Mouse (Mus musculus) inflammation-experienced regulatory T-cells, adult 6 months (primary cell): Measurements from ENCODE around the gene Scp2. TPM values are rescaled to one million over a fixed set of nuclear protein-coding genes. Genes with fewer than 3 reads are reported as not detected.

ENCODE experiments used
- ATAC-seq: one replicate; pipeline ENCODE4 v1.8.0; 2017
- polyA plus RNA-seq, 3 experiments: library from polyadenylated mRNA; unstranded; fragments of 100-300 nt; shearing (Covaris generic); gene quantifications; one replicate each; pipeline ENCODE4 v1.2.1; 2017

The Scp2 gene
- polyA plus RNA-seq, 3 experiments from 2014 or later, result 286 to 396 (median 300) TPM

DNA sequence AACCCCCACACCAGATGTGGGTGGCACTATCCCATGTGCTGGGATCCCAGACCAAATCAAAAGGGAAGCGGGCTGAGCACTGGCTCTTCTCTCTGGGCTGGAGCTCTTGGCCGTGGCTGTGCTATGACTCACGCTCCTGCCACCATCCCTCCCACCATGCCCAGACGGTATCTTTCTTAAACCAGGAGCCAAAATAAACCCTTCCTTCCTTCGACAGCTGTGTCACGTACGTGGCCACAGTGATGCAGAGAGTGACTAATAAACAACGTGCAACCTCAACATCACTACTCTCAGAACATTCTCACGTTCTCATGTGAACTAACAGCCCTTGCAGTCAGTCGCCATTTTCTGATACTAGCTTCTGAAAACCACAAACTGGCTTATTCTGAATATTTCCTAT, 86.6 kb downstream of the Scp2 start:
- ATAC-seq, result no peak

DNA sequence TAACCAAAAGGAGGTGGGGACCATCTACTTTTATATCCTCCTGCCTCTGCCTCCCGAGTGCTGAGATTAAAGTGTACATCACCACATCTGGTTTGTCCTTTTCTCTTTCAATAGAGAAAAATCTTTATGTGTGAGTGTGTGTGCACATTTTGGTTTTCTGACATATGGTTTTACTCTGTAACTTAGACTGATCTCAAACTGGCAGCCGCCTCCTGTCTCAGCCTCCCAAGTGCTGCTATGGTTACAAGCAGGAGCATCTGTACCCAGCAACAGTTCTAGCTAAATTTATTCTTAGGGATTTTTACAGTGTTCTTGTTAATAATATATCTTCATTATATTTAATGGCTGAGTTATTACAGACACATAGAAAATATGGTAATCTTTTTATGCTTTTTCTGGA, 87.6 kb downstream of the Scp2 start:
- ATAC-seq, result no peak

DNA sequence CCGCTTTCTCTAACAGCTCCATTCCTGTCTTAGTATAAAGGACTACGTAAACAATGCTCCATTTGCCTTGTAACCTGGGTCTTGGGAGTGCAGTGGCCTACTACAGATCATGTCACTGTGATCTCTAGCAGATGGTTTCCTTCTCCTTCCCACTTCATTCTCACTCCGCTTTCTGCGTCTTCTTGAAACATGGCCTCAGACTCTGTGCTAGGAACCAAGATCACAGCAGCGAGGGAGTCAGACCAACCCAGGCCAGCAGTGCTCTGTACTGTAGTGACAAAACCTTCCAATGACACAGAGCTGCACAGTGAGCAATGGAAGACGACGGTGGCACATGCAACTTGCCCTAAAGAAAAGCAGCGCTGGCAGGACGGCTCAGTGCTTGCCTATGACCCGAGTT, 88.9 kb downstream of the Scp2 start:
- ATAC-seq, result no peak

DNA sequence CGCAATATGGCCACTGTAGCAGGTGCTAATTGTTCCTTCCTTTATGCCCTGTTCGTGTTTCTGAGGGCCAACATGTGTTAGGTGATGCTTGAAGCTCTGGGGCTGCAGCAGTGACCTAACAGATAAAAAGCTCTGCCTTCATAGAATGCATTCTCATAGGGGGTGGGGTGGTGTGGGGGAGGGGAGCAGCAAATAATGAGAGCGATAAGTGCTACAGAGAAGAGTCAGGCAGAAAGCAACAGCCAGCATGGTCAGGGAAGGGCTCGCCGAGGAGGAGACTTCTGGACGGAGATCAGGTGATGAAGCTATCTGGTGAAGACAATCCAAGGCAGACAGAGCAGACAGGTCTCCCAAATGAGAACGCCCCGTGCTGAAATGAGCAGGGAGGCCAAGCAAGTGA, 92.1 kb downstream of the Scp2 start:
- ATAC-seq, result no peak

DNA sequence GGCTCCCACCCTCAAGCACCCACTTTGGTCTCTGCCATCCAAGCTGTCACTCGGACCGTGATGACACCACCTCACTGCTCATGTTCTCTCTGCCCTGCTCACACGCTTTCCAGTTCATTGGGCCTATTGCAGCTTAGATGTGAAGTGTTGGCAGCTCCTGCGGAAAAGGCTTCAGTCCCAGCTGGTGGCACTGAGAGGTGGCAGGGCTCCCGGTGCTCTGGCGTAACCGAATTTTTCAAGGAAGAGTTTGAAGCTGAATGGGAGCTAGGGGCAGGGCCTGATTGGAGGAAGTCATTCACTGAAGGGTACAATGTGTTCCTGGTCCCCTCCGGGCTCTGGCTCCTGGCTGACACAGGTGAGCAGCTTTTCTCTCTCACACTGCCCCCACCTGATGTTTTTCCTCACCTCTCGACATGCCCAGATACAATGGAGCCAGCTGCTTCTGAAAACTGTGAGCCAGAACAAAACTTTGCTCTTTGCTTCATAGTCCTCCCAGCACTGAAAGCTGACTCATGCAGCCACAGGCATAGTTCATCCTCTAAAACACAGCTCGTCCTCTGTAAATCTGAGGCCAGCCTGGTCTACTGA, 93.0 kb downstream of the Scp2 start:
- no peak for ATAC-seq

DNA sequence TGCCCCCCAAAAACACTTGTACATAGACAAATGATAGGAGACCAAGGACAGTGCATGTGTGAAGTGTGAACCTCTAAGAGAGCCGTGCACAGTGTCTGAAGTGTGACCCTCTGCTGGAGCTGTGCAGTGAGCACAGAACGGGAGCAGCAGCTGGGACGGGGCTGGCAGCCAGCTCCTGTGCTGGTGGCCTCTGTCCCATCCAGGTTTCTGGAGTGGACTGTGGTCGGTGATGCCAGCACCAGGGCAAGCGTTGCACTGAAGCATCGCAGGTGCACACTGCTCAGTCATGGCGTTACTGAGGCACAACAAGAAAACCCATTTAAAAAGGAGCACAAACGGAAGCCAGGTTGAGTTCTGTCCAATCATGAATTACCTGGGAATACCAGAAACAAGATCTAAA, 98.7 kb downstream of the Scp2 start:
- no peak for ATAC-seq

DNA sequence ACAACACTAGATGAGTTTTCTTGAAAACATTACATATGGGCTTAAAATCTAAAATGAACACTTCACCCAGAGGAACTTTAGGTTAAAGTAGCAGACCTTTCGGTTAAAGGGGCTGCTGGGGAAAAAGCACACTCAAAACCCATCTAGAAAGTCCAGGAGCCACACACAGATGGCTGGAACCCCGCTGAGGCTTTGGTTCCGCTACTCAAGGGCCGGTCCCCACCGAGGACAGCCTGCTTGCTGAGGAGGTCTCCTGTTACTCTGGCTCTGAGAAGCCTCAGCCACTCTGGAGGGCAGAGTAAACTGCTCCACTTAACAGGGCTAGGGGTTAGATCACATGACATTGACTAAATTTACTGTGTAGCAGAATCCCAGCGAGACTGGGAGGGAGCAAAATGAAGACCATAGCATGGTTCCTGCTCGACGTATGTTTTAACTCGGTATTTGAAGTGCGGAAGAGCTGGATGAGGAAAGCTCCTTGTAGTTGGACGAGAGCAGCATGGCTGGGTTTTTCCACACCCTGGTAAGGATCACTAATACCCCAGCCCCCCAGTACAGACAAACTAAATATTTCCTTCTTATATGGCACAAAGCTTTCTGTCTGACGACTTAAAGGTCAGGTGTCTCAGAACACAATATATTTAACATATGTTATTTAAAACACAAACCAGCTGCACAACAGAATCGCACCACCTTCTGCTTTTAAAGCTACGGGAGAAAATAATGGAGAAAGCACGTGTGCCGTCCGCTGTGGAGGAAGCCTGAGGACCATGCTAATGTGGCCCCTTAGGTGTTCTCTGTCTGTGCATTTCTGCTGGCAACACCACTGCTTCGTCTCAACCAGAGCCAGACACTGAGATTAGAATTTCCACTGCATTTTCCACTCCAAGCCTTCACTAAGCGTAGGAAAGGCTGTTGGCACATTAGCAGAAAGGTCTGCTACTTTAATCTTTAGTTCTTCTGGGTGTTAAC, 99.4 kb downstream of the Scp2 start:
- no peak for ATAC-seq

DNA sequence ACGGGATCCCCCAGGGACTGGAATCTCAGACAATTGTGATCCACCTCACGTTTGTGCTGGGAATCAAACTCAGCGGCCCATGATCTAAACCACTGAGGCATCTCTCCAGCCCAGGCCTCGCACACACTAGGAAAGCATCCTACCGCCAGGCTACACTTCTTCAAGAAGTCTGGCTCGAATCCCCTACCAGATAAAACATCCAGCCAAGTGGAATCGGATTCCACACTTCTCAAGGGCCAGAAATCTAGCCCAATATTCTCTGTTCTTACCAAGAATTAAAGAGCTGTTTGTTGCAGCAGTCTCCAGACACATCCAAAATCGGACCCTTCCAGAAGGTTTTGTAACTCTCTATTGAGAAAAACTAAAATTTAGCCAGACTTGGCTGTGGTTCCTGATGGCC, 107.8 kb downstream of the Scp2 start:
- no peak for ATAC-seq

DNA sequence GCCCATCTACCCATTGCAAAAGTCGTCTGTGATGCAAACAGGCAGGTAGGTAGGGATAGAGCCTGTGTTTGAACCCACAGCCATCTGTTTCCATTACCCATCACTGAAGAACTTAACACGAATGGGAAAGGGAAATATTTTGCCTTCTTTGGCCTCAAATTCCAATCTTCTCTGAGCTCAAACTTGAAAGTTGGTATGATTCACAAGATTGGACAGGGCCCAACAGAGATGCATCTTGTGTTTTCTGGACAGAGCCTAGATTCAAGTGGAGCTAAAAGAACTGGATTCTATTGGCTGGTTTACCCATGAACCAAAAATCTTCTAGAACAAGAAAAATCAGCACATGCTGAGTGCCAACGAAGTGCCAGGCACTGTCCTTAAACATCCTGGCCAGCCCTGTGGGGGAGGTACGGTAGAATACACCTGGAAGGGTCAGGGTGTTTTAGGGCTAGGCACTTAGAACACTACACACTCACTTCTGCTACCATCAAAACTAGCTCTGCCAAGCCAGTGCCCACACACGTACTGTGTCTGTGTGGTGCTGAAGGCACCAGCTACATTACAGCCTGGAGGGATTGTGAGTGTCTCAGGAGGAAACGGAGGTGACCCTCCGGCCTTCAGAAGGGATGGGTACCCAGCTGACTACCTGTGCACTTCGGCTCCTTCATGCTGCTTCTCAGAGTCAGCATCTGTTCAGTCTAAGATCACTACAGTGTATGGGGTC, 111.6 kb downstream of the Scp2 start:
- ATAC-seq, result no peak

DNA sequence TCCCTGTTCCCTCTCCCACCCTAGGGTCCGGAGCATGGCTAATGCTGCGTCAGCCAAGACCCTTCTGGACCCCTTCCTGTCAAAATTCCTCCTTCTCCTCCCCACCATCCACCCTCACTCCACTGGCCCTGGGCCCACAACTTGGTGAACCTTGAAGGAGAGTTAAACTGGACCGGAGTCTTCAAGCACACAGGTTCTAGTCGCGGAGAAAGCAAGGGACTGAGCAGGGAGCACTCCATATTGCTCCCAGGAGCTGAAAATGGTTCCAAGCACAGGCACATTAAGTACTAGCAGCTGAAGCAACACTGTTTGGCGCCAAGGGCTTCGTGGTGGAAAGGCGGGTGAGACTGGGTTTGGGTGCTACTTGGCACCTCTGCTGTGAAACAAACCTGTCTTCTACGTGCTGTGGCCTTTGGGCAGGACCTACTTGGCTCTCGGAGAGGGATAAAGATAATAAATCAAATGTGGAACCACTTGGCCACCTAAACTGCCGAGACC, 112.4 kb downstream of the Scp2 start:
- no peak for ATAC-seq

DNA sequence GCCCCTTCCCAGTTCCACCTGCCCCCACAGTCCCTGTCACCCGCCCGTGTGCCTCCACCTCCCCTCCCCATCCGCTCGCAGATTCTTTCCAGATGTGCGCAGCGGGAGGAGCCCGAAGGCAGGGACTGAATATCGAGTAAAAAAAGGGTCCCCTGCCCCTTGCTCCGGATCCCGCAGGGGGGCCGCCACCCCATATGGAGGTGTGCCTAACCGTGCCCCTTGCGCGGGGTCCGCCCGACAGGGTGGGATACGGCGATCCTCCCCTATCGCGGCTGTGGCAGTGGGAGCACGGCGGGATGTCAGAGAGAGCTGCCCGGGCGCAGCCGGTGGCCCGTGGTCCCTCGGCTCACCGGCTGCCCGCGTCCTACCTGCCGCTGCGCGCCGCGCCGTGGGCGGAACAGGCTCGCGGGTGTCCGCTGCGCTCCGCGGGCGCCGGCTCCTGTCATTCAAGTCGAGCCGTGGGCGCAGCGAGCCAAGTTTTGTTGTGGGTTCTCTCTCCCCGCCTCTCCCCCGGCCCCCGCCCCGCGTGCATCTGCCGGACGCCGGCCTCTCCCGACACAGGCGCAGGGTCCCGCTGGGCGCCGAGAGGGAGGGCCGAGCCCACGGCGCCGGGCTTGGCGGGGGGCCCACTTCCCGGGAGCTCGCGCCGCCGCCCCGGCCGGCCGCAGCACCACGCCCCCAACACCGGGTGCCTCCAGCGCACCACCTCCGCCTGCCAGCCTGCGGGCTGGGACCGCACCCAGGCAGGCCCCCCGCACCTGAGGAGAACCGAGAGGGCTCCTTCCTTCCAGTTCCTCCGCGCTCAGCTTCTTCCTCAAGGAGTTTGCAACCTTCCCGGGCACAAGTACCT, 113.1 kb downstream of the Scp2 start:
- no peak for ATAC-seq

DNA sequence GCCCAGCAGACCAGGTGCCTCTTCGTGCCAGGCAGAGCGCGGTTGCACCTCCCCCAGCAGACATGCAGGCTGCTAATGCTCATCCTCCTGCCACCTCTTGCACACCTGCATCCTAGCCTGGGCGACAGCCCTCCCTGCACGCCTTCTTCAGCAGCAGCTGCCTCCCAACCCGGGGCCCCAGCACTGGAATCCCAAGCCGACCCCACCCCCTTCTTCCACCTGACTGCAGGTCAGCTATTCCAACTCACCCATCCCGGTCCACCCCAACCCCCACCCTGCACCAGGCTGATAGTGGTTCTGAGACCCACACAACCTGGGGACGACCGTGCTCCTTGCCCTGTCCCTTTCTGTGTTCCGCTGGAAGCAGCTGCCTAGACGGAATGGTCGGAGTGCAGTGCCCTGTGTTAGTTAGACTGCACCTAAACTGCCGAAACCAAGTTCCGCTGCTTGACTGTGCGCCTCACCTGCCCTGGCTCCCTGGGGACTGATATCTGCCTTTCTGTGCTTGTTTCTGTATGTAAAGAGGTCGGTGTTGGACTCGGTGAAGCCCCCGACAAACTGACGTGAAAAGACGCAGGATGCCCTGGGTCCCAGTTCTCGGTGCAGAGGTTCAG, 113.8 kb downstream of the Scp2 start:
- no peak for ATAC-seq

DNA sequence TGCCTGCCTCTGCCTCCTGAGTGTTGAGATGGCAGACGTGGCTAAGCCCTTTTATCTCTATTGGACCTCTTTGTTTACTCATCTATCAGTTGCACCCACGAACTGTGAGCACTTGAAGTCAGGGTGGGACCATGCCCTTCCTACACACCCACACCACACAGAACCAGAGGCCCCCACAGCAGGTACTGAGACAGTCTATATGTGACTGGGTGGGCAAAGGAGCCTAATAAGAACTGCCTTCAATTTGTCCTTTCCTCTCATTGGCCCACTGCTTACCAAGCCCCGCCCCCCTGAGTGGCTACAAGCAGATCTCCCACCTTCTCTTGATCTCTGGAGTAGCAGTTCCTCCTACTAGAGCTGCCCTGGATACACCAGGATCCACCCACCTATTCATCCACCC, 118.6 kb downstream of the Scp2 start:
- no peak for ATAC-seq

DNA sequence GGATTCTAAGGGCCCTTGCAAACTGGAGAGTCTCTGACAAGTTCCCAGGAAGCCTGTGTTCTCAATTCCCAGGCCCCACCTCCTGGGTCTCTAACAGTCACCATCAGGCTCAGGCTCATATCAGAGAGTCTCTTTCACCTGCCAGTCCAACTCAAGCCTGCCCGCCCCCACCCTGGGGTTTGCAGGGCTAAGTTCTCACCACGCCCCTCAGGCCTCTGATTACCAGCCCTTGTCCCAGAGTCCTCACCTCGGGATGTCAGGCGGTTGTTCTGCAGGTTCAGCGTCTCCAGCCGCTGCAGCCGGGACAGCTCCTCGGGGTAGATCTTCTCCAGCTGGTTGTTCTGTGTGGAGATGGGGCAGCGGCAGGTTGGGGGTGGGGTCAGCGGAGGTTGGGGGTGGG, 119.5 kb downstream of the Scp2 start:
- ATAC-seq, result no peak

DNA sequence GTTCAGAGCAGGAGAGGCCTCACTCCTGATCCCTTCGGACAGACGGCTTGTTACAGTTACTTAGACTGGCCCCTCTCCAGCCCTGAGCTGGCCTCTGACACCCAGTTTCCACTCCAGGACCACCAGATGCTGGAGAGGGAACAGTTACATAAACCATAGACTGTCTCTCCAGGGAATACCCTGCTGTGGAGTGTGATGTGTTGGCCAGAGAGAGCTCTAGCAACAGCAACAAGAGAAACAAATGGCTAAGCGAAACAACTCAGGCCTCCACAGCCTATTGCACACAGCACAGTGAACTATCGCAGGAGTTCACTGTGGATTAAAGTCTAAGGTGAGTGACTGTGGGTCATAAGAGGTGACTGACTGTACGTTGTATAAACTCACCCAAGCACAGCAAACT, 120.2 kb downstream of the Scp2 start:
- no peak for ATAC-seq

DNA sequence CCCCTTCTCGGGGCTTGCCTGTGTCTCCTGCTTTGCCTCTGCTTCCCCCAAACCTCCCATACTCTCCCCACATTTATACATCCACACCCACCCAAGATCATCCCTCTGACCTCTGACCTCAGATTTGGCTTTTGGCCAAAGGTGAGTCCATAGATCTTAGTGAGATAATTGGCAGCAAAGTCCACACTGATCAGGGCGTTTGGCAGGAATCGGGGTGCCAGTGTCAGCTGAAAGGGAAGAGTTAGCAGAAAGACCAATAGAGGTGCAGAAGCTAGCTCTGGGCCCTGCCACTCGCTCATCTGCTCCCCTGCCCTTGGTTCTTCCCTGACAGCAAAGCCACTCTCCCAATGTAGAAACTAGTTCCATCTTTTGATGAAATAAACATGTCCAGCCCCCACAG, 121.6 kb downstream of the Scp2 start:
- ATAC-seq, result no peak

DNA sequence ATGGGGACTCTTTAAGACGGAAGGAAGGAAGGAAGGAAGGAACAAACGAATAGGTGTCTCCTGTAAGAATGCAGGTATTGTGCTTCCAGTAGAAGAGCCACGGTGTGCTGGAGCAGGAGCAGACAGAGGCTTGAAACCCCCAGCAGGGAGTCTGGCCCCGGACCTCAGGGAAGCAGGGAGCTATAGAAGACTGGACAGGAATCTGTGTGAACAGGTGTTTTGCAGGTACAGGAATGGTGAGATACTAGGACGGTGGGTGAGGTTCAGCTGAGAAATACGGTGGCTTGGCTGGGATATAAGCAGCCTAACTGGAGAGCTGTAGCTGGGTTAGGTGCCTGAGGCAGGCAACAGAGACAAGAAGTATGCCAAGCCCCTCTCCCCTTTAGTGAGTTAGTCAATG, 124.6 kb downstream of the Scp2 start:
- no peak for ATAC-seq

DNA sequence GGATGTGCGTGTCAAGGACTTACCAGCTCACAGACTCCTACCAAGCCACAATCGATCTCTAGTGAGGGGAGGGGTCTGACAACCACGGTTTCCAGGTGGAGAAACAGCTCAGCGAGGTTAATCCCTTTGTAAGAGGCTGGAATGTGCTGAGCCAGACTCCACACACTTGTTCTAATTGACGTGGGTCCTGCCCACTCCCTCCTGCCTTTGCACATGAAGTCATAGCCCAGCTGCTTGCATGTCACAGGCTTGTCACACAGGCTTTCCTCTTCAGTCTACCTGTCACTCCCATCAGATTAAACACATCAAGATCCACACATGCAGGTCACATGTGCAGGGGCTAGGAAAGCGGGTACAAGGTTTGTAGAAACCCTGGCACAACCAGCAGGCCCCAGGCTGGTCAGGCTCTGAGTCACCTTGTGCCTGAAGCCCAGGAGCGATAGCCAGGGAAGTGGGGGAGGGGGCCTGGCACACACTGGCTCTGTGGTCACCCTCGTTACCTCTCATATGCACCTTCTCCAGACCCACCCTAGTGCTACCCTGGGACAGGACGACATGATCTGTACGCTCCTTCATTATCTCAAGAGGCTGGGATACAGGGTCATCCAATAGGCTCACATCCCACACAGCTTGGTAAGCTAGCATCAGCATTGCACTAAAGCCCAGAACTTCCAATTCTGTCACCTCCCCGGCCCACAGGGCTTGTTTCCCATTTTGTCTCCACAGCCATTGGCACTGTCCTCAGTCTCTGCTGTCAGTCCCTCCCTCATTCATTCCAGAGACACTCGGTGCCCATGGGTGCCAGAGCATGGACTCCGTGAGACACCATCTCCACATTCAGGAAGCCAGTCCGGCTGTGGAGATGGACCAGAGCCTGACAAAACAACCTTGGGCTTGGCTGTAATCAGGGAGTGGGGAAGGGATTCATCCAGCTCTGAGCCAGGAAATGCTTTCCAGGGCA, 125.6 kb downstream of the Scp2 start:
- ATAC-seq, result no peak

DNA sequence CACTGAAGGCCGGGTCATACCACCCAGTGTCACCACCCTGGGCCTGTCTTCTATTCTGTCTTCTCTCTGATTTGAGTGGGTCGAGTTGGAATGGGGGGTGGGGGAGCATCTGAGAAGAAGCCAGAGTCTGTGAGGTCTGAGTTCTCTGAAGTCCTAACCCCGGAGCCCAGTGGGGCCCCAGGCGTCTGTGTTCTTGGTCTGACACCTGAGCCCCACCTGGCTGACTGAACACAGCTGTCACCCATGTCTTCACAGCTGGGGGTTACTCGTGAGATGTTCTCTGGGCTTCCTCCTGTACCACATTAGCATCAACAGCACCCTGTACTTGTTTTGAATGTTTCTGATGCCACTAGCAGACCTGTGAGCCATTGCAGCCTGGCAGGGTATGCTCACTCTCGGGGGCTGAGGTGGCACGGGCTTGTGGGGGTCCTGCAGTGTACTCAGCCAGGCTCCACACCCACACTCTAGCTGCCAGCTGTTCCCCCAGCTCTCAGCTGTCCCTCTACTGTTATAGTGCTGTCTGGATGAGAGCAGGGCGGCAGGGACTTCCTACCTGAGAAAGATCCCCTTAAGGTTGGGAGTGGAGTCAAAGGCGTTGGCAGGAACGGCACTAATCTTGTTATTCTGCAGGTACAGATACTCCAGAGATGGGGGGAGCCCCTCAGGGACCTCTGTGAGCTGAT, 126.4 kb downstream of the Scp2 start:
- ATAC-seq, result no peak

DNA sequence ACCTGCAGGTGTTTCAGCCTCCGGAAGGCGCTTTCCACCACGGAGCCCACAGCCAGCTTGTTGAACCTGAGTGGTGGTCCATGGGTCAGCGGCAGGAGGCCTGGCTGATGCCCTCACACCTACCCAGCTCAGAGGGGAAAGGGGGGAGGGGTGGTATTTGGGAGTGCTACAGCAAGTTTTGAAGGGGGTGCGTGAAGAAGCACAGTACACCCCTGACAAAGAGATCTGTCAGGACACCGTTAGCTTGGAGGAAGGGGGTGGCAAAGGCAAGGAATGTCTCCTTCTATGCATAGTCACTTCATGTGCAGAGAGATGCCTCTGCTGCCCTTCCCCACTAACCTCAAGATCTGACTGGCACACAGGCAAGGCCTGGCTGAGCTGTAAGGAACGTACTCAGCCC, 127.0 kb downstream of the Scp2 start:
- ATAC-seq, result no peak
